Comparison of ENCODE assay signal across 23 mouse cellular contexts in the genomic region with DNA sequence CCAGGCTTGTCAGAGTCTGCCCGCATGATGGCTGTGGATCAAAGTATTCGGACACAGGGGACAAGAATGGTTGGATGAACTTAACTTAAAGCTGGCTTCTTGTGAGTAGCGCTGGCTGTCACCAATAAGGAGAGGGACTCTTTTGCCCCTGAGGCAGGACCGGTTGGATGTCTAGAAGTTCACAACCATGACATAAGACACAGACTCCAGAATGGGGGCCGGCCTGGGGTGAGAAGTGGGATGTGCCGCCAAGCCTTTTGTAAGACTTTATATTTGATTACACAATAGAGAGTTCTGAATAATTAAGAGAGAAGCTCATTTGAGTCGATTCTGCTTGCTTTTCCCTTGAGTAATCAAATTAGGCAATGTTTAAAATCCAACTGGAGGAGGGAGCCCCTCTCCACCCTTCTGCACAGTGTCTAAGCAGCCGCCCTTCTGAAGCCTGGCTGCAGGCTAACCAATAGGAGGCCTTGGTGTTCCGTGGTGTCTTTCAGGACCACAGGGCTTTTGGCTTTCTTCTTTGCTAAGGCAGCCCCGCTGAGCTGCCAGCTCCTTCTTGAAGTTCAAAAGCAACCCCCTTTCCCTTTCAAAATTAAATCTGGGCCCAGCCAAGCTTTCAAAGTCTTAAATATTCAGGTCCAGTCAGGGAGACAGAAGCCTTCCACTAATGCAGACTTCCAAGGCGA.
DNase-seq lines count a peak whose midpoint lies in the region; ATAC-seq lines count a peak whose summit lies in the region.
"Had no signal": no experiment of that assay in that cellular context is flagged by ENCODE, and none has a peak within 500 bp of the region (broad histone marks: within the 10 kb centered on the region; RNA-seq: fewer than 3 reads in every experiment).

No protein-coding gene starts in this region.

- no peak overlapping the region; the same call in 1 of the 2 replicates for H3K27ac ChIP-seq in forebrain, embryonic 14.5 days (ENCODE audit: low read depth, low read length)
- peak overlapping the region; percentile 44; the same call in 1 of the 2 replicates for H3K27ac ChIP-seq in midbrain, embryonic 13.5 days
- H3K27ac ChIP-seq: gastrocnemius, adult 2 months; left cerebral cortex, adult 2 months; neural tube, embryonic 13.5 days had no signal

- 24% methylated on average over 11 of the region's 11 CpGs for WGBS in forebrain, embryonic 14.5 days
- WGBS in midbrain, embryonic 13.5 days, result 44% methylated on average over 11 of the region's 11 CpGs

- no peak overlapping the region for H3K4me3 ChIP-seq in forebrain, embryonic 14.5 days (ENCODE audit: low read depth, low read length)
- no peak overlapping the region for H3K4me3 ChIP-seq in midbrain, embryonic 13.5 days (replicated peaks)
- H3K4me3 ChIP-seq: gastrocnemius, adult 2 months; heart, embryonic 12.5 days; left cerebral cortex, adult 2 months; neural tube, embryonic 13.5 days had no signal

- no peaks in the 10 kb centered on the region for H3K9me3 ChIP-seq in forebrain, embryonic 14.5 days (replicated peaks; ENCODE audit: control insufficient read depth, low read length)
- H3K9me3 ChIP-seq in midbrain, embryonic 13.5 days, result 0 out of 2 replicates have a peak, but pooled peaks cover 2% of the 10 kb centered on the region
- H3K9me3 ChIP-seq: neural tube, embryonic 13.5 days had no signal

- no peaks in the 10 kb centered on the region for H3K36me3 ChIP-seq in forebrain, embryonic 14.5 days (ENCODE audit: control insufficient read depth, insufficient read depth, low read length)
- no peaks in the 10 kb centered on the region for H3K36me3 ChIP-seq in midbrain, embryonic 13.5 days
- H3K36me3 ChIP-seq: heart, embryonic 12.5 days; neural tube, embryonic 13.5 days had no signal

- 0 out of 2 replicates have a peak overlapping the region, but pooled peaks have one; percentile 0 for H3K4me2 ChIP-seq in forebrain, embryonic 14.5 days (ENCODE audit: low read length)
- H3K4me2 ChIP-seq in midbrain, embryonic 13.5 days (replicated peaks), result no peak overlapping the region
- H3K4me2 ChIP-seq: heart, embryonic 12.5 days; neural tube, embryonic 13.5 days had no signal

- peak; percentile 36 to 47 for DNase-seq in right cerebral cortex, postnatal 10 days (ENCODE audit: low spot score in 2 of 2)
- no peak for DNase-seq in right cerebral cortex, postnatal 14 days
- peak; percentile 74 for DNase-seq in forebrain, embryonic 14.5 days (ENCODE audit: low spot score)
- DNase-seq in adrenal gland, postnatal 14 days, result no peak
- no peak for DNase-seq in kidney, postnatal 4 days
- DNase-seq in layer of hippocampus, adult 8-10 months (ENCODE audit: low spot score in 2 of 2), result no peak
- DNase-seq: cerebellum, postnatal 10 days; embryo, embryonic 11 days; gastrocnemius, adult 2 months; heart, adult 11 months; heart, postnatal 4 days; kidney, adult 2 months; kidney, postnatal 25 days; layer of hippocampus, adult 9-11 months; left cerebral cortex, postnatal 4 days; liver; lung, postnatal 10 days; right cerebral cortex, postnatal 25 days; thymus, adult 2 months had no signal

- H3K4me1 ChIP-seq in forebrain, embryonic 14.5 days (ENCODE audit: control insufficient read depth, insufficient read depth, low read length), result peaks cover 12% of the 10 kb centered on the region; the same call in 1 of the 2 replicates
- peaks cover 18% of the 10 kb centered on the region for H3K4me1 ChIP-seq in midbrain, embryonic 13.5 days (replicated peaks)
- H3K4me1 ChIP-seq: heart, embryonic 12.5 days had no signal

- no peaks in the 10 kb centered on the region for H3K27me3 ChIP-seq in forebrain, embryonic 14.5 days (replicated peaks; ENCODE audit: control insufficient read depth, insufficient read depth, low read length)
- no peaks in the 10 kb centered on the region for H3K27me3 ChIP-seq in midbrain, embryonic 13.5 days
- H3K27me3 ChIP-seq: neural tube, embryonic 13.5 days had no signal

- peak; percentile 84 for ATAC-seq in forebrain, embryonic 14.5 days
- peak; percentile 83 for ATAC-seq in midbrain, embryonic 13.5 days

- no peak overlapping the region for H3K9ac ChIP-seq in forebrain, embryonic 14.5 days (ENCODE audit: low read length)
- H3K9ac ChIP-seq in midbrain, embryonic 13.5 days (replicated peaks), result no peak overlapping the region
- H3K9ac ChIP-seq: heart, embryonic 12.5 days; neural tube, embryonic 13.5 days had no signal

Comparison
In these comparisons a context has a peak if more than half of its experiments do, and no peak if none do; other contexts are left out.
1. DNase-seq: peak in right cerebral cortex, postnatal 10 days (2 of 2) and forebrain, embryonic 14.5 days (single experiment); none in right cerebral cortex, postnatal 14 days (single experiment), adrenal gland, postnatal 14 days (single experiment), kidney, postnatal 4 days (0 of 2) and layer of hippocampus, adult 8-10 months (0 of 2).